Mouse (Mus musculus) brain, adult 2 months (tissue): Measurements from ENCODE around the gene Ppcdc.

Experiments
- DNase-seq: peaks from one replicate; pipeline ENCODE4 v3.0.0; 2011; ENCODE audit warnings: low read depth, low spot score

Gene Ppcdc

DNA sequence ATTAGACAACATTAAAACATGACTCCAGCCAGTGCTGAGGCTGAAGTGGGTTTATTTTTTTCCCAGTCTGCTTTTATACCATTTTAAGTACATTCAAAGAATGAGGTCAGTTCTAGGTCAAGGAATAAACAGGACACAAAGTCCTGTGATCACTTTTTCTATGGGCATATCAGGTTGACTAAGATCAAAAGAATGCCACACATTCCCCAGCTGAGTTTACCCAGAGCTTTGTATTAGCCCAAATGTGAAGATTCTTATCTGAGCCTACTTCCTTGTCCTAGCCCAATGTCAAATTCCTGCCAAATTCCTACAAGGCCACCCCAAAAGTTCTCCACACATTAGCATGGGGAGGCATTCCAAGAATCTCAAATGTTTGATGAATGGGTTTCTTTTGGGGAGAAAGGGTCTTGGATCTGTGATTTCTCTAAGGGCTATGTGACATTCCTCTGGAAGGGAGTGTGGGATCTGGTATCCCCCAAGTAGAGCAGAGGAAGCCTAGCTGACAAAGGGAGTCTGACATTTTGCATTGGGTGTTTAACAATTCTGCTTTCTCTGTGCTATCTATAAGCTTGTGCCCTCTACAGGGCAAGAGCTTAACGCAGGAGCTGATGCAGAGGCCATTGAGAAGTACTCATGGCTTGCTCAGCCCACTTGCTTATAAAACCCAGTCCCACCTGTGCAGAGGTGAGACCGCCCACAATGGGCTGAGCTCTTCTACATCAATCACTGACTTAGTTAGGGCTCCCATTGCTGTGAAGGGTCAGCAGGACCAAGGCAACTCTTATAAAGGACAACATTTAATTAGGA, 85.3 kb downstream of the Ppcdc start:
- DNase-seq, result no peak

DNA sequence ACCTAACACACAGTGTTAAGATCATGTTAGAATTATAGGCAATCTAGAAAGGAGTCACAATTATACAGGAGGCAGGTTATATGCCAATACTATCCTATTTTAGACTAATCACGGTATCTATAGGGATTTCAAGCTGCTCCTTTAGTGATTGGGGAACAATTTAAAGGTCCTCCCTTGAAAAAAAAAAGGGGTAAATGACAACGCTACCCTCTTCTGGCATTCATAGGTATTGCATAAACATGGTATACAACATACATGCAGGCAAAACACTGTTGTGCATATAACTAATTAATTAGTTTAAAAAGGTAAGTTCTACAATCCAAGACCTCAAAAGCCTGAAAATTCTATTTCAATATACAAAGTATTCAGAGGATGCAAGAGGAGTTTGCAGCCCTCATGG, 88.6 kb downstream of the Ppcdc start:
- no peak for DNase-seq

DNA sequence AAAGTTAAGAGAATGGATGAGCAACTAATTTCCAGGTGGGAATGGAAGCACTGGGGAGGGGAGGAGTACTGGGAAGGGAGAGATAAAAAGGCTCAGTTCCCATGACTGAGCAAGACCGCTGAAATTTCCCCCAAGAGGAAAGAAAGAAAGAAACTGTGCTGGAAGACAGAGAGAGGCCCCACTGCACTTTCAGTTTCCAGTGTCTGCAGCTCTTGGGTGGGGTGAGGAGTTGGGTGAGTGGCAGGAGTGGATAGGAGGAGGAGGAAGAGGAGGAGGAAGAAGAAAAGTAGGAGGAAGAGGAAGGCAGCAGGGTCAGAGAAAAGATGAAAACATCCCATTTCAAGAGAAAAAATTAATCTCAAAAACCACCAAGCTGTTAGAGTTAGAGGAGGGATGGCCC, 94.0 kb downstream of the Ppcdc start:
- no peak for DNase-seq

DNA sequence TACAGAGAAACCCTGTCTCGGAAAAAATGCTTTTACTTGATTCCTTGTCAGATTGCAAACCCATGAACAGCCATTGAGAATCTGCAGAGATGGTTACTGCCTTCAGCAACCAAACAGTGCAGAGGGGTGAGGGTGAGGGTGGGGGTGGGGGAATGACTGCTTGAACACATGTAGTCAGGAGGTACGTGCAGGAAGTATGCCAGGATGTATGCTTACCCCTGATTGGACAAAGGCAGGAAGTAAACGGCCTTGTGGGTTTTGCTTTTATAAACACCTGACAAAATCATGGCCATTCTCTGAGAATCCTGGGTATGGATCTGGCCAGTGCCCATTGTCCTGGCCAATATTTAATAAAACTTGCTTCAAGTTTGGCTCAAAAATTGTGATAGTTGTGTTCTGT, 96.2 kb downstream of the Ppcdc start:
- DNase-seq, result no peak

DNA sequence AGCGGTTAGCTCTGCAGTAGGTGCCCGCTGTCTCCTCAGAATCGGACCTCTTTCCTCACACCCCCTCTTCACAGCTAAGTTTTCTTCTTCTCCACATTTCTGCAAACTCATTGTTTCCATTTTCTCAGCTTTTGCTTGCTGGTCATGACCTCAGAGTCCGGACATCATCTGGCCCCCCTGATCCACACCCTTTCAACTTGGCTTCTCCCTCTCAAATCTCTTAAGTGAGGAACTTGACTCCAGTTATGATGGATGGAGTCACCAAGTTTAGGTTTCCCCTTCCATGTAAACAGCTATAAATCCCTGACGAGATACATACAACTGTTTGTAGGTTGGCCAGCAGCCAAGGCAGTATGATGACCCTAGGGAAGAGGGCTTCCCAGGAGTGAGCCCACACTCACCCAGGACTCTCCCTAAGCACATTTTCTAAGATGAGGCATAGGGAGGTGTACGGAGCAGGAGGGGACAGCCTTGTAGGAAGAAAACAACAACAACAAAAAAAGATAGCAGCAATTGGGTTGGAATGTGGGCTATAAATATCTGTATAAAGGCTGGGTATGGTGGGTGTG, 96.9 kb downstream of the Ppcdc start:
- no peak for DNase-seq

DNA sequence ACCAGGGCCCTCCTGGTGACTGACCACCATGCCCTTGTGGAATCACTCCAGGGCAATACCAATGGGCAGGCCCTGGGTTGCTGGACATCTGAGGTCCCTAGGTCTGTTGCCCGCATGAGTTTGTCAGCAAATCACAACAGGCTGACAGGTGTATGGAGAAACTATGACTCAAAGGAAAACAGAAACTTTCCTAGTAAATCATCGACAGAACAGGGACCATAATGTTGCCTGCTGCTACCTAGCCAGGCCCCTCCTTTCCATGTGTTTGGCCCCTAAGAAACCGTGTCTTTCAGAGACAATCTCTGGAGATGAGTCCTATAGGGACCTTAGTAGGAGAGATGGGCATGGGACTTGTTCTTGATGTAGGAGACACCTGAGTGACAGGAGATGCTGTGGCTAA, 97.7 kb downstream of the Ppcdc start:
- no peak for DNase-seq

DNA sequence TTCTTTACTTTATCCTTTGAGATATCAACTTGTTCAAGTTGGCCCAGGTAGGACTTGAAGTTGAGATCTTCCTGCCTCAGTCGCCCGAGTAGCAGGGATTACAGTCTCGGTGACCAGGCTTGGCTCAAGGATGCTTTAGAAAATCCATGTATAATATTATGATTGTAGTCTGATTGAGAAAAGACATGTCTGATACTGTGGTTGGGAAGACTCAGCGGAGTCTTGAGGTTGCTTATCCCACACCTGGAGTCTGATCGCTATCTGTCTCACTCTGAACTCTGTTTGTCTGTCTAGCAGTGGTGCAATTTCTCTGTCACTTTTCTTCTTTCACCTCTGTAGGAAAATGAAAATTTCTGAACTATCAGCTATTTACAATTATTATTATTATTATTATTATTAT, 99.6 kb downstream of the Ppcdc start:
- no peak for DNase-seq

DNA sequence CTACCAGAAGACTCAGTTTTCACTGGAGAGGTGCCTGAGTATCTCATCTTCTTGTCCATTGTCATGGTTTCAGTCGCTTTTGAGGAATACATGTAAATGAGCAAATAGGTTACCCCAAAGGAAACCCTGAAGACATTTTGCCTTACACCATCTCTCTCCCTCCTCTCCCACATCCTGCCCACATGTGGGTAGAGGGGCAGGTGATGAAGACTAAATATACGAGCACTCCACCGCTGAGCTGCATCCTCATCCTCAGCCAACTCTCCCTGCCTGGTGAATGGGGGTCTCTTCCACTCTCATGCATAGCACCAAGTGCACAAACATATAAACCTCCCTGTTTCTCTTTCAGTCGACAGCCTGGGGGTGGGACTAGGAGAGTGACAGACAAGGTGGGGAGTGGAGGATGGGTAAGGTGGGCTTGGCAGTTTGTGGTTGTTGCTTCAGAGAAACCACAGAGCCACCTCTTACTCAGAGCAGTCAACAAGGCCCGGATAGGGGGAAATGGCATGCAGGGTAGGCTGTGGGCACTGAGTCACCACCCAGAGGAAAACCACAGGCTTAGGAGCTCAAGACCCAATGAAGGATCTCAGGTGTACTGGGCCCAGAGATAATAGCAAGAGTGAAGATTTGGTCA, 100.2 kb downstream of the Ppcdc start:
- DNase-seq, result no peak

DNA sequence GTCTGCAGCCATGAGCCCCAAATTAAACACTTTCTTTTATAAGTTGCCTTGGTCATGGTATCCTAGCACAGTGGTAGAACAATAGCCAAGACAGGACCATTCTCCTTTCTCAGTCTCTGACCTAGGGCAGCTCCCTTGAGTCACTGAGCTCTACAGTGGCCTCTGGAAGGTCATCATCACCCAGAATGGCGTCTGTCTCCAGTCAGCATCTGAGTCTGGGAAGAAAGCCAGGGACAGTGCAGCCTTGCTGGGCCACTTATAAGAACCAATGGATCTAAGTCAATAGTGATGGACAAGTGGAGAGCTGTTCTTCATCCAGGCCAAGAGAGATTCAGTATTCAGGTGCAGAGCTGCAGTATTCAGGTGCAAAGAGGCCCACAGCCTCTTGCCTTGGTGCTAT, 101.2 kb downstream of the Ppcdc start:
- DNase-seq, result no peak
